Mouse (Mus musculus) spleen, adult 12 weeks (tissue): Measurements from ENCODE around the gene Adgrl3.

Experiments used
- DNase-seq: peaks from one replicate; pipeline ENCODE4 v3.0.0; 2022; ENCODE audit warnings: low spot score

Adgrl3 gene

DNA sequence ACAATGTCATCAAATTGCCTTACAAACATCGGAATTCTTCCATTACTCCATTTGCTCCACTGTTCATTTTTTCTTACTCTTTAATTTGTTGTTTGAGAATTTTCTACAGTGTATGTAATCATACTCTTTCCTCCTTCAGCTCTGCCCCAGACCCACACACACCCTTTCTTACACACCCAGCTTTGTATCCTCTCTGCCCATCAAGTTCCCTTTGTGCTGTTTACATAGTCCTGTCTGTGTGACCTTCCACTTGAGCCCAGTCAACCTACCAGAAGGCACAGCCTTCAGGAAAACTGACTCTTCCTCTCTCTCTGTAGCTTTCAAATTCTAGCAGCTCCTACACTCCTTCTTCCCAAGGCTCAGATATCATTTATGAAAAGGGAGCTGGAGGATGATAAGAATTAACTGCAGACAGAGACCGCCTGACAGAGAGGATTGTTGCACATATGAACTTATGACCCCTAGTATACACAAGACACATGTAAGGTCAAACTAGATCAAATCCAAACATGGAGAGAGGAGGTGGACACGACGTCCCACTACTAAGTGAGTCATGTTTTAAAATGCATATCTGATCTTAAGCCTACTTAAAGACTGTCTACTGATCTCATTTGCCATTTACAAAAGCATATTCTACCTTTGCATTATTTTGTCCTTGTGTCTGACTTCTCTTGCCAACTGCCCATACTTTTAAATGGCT, 654.5 kb downstream of the Adgrl3 start:
- DNase-seq, result no peak

DNA sequence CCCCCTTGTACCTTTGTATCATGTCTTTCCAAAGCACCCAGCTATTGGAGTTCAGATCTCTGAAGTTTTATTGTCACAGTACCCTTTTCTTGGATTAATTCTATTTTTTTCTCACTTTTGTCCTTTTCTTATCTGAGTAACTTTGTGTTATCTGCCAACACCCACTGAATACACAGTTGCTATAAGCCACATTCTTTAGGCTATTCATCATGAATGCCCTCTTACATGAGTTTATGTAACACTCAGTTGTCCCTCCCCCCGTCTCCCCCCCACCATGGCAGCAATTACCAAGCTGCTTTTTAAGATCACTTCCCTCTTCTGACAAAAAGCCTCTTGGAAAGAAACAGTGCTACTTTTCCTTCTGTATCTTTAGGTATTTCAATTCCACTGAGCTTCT, 655.0 kb downstream of the Adgrl3 start:
- DNase-seq, result no peak

DNA sequence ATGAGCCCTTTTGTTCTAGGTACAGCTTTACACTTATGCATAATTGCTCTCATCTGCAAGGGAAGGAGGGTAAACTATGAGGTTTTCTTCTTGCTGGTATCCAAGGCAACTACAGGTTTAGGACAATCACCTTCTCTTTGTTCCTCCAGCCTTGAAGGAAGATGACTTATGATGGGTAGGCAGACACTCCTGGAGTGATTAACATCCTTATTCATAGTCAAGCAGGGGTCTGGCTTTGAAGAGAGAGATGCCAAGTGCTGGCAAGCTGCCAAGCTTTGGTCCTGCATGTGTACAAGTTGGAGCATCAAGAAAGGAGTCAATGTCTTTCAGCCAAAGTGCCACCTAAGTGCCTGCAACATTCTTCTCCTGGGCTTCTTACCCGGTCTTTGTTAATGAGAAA, 657.0 kb downstream of the Adgrl3 start:
- no peak for DNase-seq

DNA sequence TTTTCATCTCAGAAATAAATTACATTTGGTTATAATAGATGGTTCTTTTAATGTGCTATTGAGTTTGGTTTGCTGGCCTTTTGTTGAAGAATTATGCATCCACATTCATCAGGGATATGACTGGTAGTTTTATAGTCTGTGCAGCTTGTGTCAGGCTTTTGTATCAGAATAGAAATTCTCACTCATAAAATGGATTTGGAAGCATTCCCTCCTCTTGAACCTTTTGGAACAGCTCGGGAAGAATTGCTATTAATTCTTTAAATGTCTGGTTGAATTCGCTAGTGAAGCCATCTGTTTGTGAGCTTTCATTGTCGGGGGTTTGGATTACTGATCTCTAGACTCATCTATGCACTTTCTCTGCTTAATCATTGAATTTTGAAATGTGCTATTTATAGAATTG, 666.3 kb downstream of the Adgrl3 start:
- DNase-seq, result no peak

DNA sequence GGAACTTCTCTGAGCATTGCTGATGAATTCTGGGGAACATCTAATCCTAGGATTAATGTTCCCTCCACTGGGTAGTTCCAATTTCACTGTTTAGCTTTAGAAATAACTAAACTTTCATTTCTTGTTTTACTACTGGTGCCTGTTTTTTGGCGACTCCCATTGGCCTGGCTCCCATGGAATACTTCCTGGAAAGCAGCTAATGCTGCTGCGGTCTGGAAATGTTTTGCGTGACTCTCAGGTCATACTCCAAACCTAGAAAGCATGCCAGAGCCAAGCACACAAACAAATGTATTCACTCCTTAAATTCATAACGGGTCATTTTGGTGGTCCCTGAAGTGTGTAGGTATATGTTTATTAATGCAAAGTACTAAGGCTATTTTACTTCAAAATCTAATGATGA, 666.9 kb downstream of the Adgrl3 start:
- no peak for DNase-seq

DNA sequence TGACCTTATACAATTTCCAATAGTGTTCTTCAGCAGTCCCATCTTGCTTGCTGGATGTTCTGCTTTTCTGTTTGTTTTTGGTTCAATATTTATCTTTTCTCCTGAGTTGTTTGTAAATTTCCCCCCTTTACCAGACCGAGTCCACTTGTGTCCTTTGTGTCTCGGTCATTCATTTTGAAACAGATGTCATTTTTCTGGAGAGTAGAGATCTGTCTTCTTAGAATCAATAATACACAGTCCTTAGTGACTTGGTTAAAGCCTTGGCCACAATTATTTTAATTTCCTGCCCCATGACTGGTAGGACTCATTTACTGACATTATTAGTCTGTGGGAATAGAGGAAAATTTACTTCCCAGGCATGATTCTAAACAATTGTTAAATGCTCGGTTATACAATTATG, 709.7 kb downstream of the Adgrl3 start:
- DNase-seq, result no peak

DNA sequence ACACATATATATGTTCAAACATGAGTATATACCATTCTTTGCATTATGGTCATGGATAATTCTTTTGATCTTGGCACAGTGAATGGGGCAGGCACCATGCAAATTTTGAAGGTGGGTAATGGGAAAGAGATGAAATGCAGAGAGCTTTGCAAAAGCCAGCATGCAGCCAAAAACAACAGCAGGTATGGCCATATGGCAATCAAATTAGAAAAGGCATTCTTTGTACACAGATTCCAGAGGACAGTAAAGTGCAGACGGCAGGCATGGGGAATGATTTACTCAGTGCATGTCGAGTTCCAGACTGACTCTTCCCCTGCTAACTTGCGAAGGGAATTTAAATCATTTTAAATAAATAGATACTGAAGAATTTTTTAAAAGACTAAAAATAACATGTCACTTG, 716.1 kb downstream of the Adgrl3 start:
- DNase-seq, result no peak

DNA sequence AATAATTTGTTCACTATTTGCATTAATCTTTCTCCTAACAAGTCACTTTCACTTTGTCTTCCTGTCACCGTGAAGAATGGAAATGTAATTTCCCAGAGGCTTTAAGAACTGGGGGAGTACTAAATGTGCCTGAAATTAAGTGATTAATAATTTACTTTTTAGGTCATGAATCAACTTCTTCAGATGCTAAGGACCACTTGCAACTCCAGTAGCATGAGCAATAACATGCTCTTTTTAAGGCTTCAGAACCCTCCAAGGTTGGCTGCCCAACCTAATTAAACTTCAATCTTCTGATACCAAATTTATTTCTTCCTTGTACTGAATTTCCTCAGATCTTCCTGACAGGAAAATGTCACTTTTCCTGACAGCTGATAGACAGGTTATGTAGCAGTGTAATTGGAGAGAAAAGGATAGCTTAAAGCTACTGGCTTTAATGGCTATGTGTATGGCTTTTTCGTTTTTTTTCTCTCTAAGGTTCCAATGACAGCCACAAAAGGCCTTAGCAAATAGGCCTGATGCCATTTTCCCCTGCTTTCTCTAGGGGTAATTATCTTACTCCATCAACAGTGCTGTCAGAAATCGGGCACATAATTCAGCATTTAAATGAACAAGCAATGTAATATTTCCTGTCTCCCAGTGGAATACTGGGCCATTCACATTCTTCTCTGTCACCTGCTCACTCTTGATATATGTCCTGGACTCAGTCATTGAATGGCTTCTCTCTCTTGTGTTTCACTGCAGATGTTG, 718.5 kb downstream of the Adgrl3 start:
- no peak for DNase-seq

DNA sequence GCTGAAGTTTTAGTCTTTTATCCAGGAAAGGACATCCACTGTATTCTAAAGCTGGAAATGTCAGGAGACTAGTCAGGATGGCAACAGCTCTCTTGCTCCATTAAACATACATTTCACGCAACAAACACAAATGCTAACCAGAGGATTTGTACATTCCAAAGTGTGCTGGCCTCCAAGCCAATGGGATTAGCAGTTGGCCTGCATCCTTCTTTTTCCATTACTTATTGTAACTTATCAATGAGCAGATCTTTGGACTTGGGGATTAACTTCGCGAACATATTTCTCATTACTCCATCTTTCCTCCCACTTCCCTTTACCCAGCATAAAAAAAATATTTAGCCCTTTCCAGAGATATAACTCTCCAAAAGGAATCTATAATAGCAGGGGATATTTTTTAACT, 732.5 kb downstream of the Adgrl3 start:
- no peak for DNase-seq

DNA sequence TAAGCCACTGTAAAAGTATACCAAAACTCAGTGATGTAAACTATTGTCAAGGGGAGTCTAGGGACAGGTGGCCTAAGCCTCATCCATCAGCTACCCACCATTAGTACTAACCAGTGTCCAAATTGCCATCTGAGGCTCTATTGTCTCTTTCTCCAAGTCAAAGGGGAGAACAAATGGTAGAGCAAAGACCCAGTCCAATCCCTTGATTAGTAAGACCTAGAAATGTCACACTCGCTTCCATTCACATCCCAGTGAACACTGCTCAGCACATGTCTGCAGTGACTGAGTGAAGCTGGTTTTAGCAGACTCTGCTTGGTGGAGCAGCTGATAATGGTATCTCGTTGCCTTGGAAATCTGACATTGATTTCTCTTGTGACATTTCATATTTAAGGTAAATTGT, 735.8 kb downstream of the Adgrl3 start:
- DNase-seq, result no peak

DNA sequence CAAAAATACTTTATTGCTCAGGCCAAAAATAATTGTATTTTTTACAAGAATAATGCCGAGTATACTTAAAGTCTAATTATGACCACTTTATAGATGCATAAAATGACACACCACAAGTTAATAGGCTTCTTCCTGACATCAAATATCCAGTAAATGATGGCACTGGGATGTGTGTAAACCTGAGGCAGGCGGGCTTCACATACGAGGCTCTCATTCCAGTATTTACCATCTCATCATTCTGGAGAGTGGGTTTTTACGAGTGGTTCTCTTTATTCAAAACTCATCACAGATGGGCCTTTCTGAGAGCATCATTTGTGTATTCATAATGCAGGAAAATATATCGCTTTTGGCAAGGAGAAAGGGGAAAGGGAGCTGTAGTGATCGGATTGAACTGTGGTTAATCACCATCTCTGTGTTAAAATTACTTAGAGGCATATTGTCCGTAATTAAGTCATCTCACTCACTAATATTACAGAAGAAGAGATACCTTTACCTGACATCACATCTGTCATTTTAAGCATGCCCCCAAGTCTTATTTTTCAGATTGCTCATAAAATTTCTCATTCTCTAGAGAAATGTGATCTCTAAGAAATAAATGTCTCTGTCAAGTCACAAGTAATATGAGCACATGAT, 737.3 kb downstream of the Adgrl3 start:
- no peak for DNase-seq

DNA sequence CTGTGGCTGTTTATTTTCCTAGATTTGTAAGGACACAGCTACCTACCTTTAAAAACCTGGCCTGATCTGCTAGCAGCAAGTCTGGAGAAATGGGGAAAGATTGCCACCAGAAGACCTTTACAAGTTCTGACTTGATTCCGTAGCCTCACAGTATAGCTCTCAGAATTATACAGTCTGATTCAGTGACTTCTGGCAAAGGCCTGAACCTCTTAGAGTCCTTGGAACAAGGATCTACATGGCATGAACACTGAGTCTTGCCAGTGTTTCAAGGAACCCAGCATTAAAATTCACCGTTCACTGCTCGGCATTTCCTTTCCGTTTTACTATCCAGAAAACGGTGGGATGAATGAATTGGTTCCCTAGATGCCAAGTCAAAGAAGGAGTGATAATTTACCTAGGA, 756.3 kb downstream of the Adgrl3 start:
- no peak for DNase-seq

DNA sequence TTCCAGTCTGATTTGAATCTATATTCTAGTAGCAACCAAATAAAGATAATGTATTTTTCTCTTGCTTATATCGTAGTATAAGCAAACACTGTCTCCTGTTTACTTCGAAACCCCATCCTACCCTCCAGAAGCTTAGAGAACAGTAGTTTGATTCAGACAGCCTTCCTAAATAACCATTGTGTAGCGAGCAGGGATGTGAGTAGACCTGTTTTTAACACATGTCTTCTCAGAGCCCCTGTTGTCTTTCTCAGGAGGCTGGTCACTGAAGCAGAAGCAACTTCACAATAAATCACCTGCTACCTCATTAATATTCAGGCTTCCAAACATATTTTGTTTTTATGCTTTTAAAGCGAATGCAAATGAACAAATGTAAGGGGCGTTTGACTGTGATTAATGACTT, 756.8 kb downstream of the Adgrl3 start:
- no peak for DNase-seq

DNA sequence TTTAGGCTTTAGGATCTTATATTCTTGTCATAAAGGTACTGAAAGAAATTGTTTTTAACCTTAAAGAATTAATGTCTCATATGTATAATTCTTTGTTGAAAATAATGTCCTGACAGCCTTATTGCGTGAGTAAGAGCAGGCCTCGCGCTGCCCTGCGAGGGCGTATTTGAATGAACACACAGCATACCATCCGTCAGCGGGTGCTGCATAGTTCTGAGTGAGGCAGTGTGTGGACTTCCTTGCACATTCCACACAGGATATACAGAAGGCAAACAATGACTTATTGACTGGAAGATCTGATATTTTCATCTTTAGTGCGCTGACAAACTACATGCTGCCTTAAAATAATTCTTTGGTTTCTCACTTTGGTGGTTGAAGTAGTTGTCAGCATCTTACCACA, 764.8 kb downstream of the Adgrl3 start:
- DNase-seq, result no peak

DNA sequence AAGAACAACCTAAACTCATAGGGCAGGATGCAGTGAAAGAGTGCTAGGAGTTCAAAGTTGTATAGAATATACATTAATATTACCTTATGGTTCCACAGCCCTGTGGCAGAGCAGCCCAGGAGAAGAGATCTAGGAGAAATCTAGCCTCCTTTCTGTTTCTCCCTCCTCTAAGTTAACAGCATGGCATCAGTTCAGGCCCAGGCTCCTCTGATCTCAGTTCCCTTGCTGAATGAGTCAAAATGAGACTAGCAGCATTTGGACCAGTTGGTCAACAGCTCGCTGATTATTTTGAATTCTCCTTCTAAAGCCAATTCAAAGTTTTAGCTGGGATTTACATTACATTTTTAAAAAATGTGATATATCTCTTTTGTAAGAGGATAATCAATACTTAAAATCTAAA, 770.8 kb downstream of the Adgrl3 start:
- DNase-seq, result no peak

DNA sequence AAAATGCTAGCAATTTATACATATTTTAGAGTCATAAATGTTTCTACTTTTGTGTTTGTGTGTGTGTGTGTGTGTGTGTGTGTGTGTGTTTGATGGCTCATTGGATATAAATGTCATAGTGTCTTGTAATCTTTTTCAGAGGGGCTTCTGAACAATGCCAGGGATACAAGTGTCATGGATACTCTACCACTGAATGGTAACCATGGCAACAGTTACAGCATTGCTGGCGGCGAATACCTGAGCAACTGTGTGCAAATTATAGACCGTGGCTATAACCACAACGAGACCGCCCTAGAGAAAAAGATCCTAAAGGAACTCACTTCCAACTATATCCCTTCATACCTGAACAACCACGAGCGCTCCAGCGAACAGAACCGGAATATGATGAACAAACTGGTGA, 774.2 kb downstream of the Adgrl3 start:
- no peak for DNase-seq

DNA sequence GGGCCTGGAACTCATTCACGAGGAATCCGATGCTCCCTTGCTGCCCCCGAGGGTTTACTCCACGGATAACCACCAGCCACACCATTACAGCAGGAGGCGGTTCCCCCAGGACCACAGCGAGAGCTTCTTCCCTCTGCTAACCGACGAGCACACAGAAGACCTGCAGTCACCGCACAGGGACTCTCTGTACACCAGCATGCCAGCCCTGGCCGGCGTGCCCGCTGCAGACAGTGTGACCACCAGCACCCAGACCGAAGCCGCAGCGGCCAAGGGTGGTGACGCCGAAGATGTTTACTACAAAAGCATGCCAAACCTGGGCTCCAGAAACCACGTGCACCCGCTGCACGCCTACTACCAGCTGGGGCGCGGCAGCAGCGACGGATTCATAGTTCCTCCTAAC, 774.7 kb downstream of the Adgrl3 start:
- DNase-seq, result no peak

DNA sequence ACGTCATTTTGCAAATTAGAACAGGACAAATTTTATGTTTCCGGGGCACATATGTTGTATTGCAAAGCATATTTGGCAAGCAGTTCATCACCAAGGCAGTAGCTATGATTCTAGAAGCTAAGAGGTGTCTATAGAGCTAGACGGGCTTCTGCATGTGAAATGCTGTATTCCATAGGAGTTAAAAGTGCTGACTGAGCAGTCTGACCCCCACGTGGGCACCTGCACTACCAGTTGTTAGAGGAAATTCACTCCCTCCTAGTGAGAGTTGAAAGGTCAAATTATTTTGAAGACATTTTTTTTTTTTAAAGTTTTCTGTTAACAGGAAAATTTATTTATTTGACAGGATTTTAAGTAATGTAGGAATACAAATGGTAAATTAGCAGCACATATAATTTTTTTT, 776.2 kb downstream of the Adgrl3 start:
- DNase-seq, result no peak

DNA sequence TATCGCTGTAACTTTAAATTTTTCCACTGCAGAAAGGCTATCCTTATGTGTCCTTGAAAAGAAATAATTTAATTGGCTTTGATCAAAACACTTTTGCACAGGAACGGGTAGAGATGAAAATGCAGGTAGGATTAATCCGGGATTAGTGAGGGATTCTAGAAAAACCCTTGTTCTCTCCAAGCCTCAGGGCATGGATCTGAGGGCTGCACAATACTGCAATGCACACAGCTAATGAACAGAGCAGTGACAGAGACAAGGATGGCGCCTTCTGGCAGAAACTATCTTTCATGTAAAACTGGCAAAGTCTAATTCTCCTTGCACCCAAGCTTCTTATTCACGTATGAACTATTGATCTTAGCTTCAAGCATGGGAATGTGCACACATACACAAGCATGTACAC, 791.0 kb downstream of the Adgrl3 start:
- DNase-seq, result no peak

DNA sequence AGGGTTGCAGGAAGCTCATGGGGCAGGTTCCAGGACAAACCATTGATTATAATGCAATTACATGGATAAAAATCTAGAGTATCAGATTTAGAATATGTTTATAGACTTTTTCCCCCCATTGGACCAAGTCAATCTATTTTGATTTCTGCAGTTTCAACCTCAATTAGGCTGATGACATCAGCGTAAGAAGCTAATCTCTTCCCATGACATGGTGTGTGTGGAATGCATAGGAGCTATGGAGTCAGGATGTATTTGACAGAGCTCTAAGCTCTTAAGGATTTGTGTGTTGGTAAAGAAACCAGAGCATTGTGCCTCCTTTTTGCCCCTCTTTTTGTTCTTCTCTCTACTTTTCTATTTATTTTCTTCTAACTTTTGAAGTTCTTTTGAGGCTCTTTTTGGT, 812.1 kb downstream of the Adgrl3 start:
- DNase-seq, result no peak

DNA sequence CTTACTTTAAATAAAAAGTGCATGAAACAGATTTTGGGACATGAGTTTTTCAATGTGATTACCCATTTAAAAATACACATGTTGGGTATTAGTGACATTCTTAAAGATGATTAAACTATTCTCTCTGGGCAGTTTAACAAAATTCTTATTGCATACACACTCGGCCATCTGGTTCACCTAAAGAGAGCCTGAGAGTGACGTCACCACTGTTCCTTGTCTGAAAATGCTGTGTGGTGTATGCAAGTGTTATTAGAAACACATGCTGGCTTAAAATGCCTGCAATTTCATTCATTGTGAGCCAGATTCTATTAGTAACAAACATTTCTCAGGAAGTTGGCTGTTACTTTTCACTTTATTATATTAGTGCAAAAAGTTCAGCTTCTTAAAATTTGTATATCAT, 812.7 kb downstream of the Adgrl3 start:
- DNase-seq, result no peak

DNA sequence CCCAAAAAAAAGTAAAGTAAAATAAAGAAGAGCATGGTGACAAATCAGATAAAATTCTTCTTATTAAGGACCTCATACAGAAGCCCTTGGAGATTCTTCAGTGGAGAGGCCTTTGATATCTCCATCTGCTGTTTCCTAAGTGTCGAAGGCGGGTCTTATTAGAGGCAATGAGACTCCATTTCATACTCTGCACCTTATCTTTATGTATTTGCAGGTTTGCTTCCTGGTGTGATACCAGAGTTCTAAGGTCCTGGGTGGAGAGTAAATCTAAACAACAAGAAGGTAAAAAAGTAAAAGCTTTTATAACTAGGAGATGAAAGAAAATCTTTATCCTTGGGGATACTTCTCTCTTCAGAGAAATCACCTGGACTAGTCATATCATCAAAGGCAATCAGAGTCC, 817.9 kb downstream of the Adgrl3 start:
- DNase-seq, result no peak

DNA sequence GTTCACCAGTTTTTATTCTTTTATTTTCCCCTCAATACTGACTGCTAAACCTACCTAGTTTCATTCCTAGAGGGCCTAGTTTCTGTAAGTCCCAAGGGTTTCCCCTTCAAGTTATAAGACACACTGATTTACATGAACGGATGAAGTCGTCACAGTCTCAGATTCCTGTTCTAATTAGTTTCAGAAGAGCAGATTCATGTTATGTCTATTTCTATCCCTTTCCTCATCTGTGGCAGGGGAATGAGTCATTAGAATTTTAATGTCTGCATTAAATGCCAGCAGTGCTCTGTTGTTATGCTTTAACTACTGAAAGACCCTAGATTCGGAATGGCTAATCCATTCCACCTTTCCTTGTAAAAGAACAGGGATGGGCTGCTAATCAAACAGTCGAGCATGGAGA, 823.9 kb downstream of the Adgrl3 start:
- DNase-seq, result no peak

DNA sequence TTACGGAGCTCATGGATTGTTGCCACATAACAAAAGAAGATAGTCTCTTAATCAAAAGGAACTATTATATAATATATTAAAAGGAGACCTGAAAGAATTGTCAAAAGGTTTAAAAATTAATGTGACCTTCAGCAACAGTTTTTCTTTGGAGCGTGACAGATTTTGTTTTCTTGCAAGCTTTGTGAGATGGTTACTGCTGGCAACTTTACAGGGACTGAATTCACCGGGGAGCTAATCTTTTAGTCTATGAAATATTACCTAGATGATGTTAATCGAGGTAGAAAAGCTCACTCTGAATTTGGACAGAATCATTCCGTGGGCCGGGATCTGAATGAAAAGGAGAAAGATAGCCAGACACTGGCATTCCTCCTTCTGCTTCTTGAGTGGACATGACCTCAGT, 850.4 kb downstream of the Adgrl3 start:
- DNase-seq, result no peak
